Mouse (Mus musculus): ENCODE data around the gene Arhgap10.

DNA sequence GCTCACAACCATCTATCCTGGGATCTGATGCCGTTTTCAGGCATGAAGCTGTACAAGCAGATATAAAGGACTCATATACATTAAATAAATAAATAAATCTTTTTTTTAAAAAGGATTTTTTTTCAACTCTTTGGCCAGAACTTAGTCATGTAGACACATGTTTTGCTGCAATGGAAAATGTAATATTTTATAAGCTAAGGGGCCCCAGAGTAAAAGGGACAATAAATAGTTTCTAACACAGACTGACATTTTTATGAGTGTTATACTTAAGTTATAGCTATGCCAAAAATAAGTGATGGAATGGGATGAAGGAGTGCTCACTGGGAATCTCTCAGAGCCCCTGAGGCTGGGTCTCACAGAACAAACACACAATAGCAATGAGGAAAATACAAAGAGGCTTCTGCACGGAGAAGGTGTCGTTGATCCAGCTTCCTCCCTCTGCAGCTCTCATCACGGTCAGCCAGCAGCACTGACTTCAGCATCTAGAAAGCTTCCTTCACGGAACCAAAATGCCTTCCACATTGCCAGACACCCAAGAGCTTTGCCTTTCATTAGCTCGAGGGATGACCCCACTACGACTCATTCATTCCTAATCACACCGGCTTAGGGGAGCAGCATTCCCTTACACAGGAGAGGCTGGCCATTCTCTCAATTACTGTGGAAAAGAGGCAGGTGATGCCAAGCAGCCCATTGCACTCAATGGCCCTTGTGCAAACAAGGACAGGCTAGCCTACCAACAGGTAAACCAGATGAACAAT is 3.5 kb upstream of the Arhgap10 start:
- TF ChIP-seq EP300 (IDR thresholded peaks at IDR 0.05; ENCODE audit: low read depth) (no peak), CTCF (IDR thresholded peaks at IDR 0.05; ENCODE audit: low read depth) (no peak)

Measured in heart, postnatal 0 days (tissue).